Mouse (Mus musculus): ENCODE results near the gene Mrpl46. TPM values are rescaled to one million over a fixed set of nuclear protein-coding genes. Genes with fewer than 3 reads are reported as not detected.

Mrpl46 gene
- polyA plus RNA-seq, 1 experiment from 2014 or later: 80.4 TPM

GRCm38 (mm10) chr7:78770936-78771335 lies 12.4 kb downstream of the Mrpl46 start:
- Histone ChIP-seq H3K4me3 (replicated peaks; ENCODE audit: low read depth, low read length) (no peak overlapping the region), H3K4me1 (replicated peaks; ENCODE audit: insufficient read depth, low read length) (no peaks in the 10 kb centered on the region), H3K27ac (no peak overlapping the region), H3K9me3 (replicated peaks; ENCODE audit: low read length) (no peaks in the 10 kb centered on the region), H3K9ac (ENCODE audit: low read depth, low read length) (no peak overlapping the region), H3K36me3 (ENCODE audit: insufficient read depth, low read length) (0 out of 2 replicates have a peak, but pooled peaks cover 25% of the 10 kb centered on the region), H3K4me2 (ENCODE audit: low read length) (no peak overlapping the region), H3K27me3 (ENCODE audit: insufficient read depth, low read length) (no peaks in the 10 kb centered on the region)
- DNase-seq (ENCODE audit: low spot score) (no peak), ATAC-seq (replicated peaks; ENCODE audit: low FRiP score, low read depth) (no peak)
- WGBS: 89% methylated on average over 5 of the region's 5 CpGs
- TF ChIP-seq CTCF (IDR thresholded peaks at IDR 0.05; ENCODE audit: low read depth): no peak

- Histone ChIP-seq H3K36me3 (ENCODE audit: insufficient read depth, low read length) (0 out of 2 replicates have a peak, but pooled peaks cover 12% of the 10 kb centered on the region), H3K9me3 (replicated peaks; ENCODE audit: low read length) (no peaks in the 10 kb centered on the region), H3K4me2 (ENCODE audit: low read length) (no peak overlapping the region), H3K4me1 (replicated peaks; ENCODE audit: insufficient read depth, low read length) (no peaks in the 10 kb centered on the region), H3K27ac (no peak overlapping the region), H3K27me3 (ENCODE audit: insufficient read depth, low read length) (no peaks in the 10 kb centered on the region), H3K4me3 (replicated peaks; ENCODE audit: low read depth, low read length) (no peak overlapping the region), H3K9ac (ENCODE audit: low read depth, low read length) (no peak overlapping the region; the same call in 1 of the 2 replicates)
- ATAC-seq (replicated peaks; ENCODE audit: low FRiP score, low read depth) (no peak), DNase-seq (ENCODE audit: low spot score) (peak; percentile 57)
- TF ChIP-seq CTCF (IDR thresholded peaks at IDR 0.05; ENCODE audit: low read depth): no peak
- 37% methylated on average over 7 of the region's 7 CpGs for whole genome bisulfite sequencing
Measured at GRCm38 (mm10) chr7:78769075-78769652, 14.2 kb downstream of the Mrpl46 start.

GRCm38 (mm10) chr7:78767929-78768531 lies 15.3 kb downstream of the Mrpl46 start:
- Histone ChIP-seq H3K4me1 (replicated peaks; ENCODE audit: insufficient read depth, low read length) (no peaks in the 10 kb centered on the region), H3K27ac (no peak overlapping the region), H3K9ac (ENCODE audit: low read depth, low read length) (no peak overlapping the region), H3K4me2 (ENCODE audit: low read length) (no peak overlapping the region), H3K9me3 (replicated peaks; ENCODE audit: low read length) (no peaks in the 10 kb centered on the region), H3K36me3 (ENCODE audit: insufficient read depth, low read length) (0 out of 2 replicates have a peak, but pooled peaks cover 4% of the 10 kb centered on the region), H3K27me3 (ENCODE audit: insufficient read depth, low read length) (no peaks in the 10 kb centered on the region), H3K4me3 (replicated peaks; ENCODE audit: low read depth, low read length) (no peak overlapping the region)
- whole genome bisulfite sequencing: 87% methylated on average over 12 of the region's 12 CpGs
- ATAC-seq (replicated peaks; ENCODE audit: low FRiP score, low read depth) (no peak), DNase-seq (ENCODE audit: low spot score) (no peak)
- TF ChIP-seq CTCF (IDR thresholded peaks at IDR 0.05; ENCODE audit: low read depth): no peak

- peak; percentile 78 for DNase-seq (ENCODE audit: low spot score)
- H3K27me3 ChIP-seq (ENCODE audit: insufficient read depth, low read length): no peaks in the 10 kb centered on the region
- no peak overlapping the region for H3K9ac ChIP-seq (ENCODE audit: low read depth, low read length)
- peak; percentile 74 for ATAC-seq (replicated peaks; ENCODE audit: low FRiP score, low read depth)
- TF ChIP-seq CTCF (IDR thresholded peaks at IDR 0.05; ENCODE audit: low read depth): peak; percentile 94
- H3K27ac ChIP-seq: no peak overlapping the region
- H3K4me2 ChIP-seq (ENCODE audit: low read length): no peak overlapping the region
- H3K4me3 ChIP-seq (replicated peaks; ENCODE audit: low read depth, low read length): no peak overlapping the region
- WGBS: 20% methylated on average over 18 of the region's 18 CpGs
- no peaks in the 10 kb centered on the region for H3K4me1 ChIP-seq (replicated peaks; ENCODE audit: insufficient read depth, low read length)
- no peaks in the 10 kb centered on the region for H3K9me3 ChIP-seq (replicated peaks; ENCODE audit: low read length)
- no peaks in the 10 kb centered on the region for H3K36me3 ChIP-seq (ENCODE audit: insufficient read depth, low read length)
Measured at GRCm38 (mm10) chr7:78766019-78766683, 17.2 kb downstream of the Mrpl46 start.

GRCm38 (mm10) chr7:78765215-78765631 lies 18.1 kb downstream of the Mrpl46 start:
- no peak for DNase-seq (ENCODE audit: low spot score)
- no peak for ATAC-seq (replicated peaks; ENCODE audit: low FRiP score, low read depth)

GRCm38 (mm10) chr7:78763801-78764200 lies 19.5 kb downstream of the Mrpl46 start:
- H3K36me3 ChIP-seq (ENCODE audit: insufficient read depth, low read length): no peaks in the 10 kb centered on the region
- no peaks in the 10 kb centered on the region for H3K4me1 ChIP-seq (replicated peaks; ENCODE audit: insufficient read depth, low read length)
- DNase-seq (ENCODE audit: low spot score) (no peak), ATAC-seq (replicated peaks; ENCODE audit: low FRiP score, low read depth) (no peak)
- no peak overlapping the region for H3K4me3 ChIP-seq (replicated peaks; ENCODE audit: low read depth, low read length)
- H3K4me2 ChIP-seq (ENCODE audit: low read length): no peak overlapping the region
- no peak overlapping the region for H3K9ac ChIP-seq (ENCODE audit: low read depth, low read length)
- H3K27ac ChIP-seq: no peak overlapping the region
- TF ChIP-seq CTCF (IDR thresholded peaks at IDR 0.05; ENCODE audit: low read depth): no peak
- H3K27me3 ChIP-seq (ENCODE audit: insufficient read depth, low read length): no peaks in the 10 kb centered on the region
- 84% methylated on average over 3 of the region's 3 CpGs for WGBS
- no peaks in the 10 kb centered on the region for H3K9me3 ChIP-seq (replicated peaks; ENCODE audit: low read length)

More at GRCm38 (mm10) chr7:78765215-78765631, 18.1 kb downstream of the Mrpl46 start:
- no peaks in the 10 kb centered on the region for H3K27me3 ChIP-seq (ENCODE audit: insufficient read depth, low read length)
- H3K4me3 ChIP-seq (replicated peaks; ENCODE audit: low read depth, low read length): no peak overlapping the region
- 78% methylated on average over 5 of the region's 5 CpGs for WGBS
- no peak overlapping the region for H3K27ac ChIP-seq
- H3K36me3 ChIP-seq (ENCODE audit: insufficient read depth, low read length): no peaks in the 10 kb centered on the region
- H3K9ac ChIP-seq (ENCODE audit: low read depth, low read length): no peak overlapping the region
- TF ChIP-seq CTCF (IDR thresholded peaks at IDR 0.05; ENCODE audit: low read depth): no peak
- no peaks in the 10 kb centered on the region for H3K4me1 ChIP-seq (replicated peaks; ENCODE audit: insufficient read depth, low read length)
- no peaks in the 10 kb centered on the region for H3K9me3 ChIP-seq (replicated peaks; ENCODE audit: low read length)
- no peak overlapping the region for H3K4me2 ChIP-seq (ENCODE audit: low read length)

Data from kidney, postnatal 0 days (tissue).